Mouse (Mus musculus) lung, embryonic 15.5 days (tissue): ENCODE measurements around the gene Gnb1. TPM values are rescaled to one million over a fixed set of nuclear protein-coding genes. Genes with fewer than 3 reads are reported as not detected.
"Not testable (repeated sequence)": the region's sequence is repeated elsewhere in the genome, so short reads cannot be mapped to it uniquely, and the experiment has no call there.

Experiments
- ATAC-seq: fragments of 200-750 bp; cut with Nextera tagmentation; 2 replicates; pipeline ENCODE4 v1.8.0; 2017; ENCODE audit warnings: moderate number of reproducible peaks, borderline replicate concordance; ENCODE audit not compliant: low FRiP score, low TSS enrichment; ENCODE audit errors: extremely low read depth
- H3K27ac ChIP-seq: fragments of 300-500 bp; sonication (generic); 2 replicates; pipeline ENCODE4 v1.5.1; 2015; ENCODE audit warnings: moderate library complexity, mild to moderate bottlenecking, inconsistent platforms
- H3K27me3 ChIP-seq: fragments of 300-500 bp; sonication (generic); 2 replicates; pipeline ENCODE4 v1.6.1; 2015; ENCODE audit warnings: inconsistent platforms
- H3K36me3 ChIP-seq: fragments of 300-500 bp; sonication (generic); 2 replicates; pipeline ENCODE4 v1.6.1; 2015; ENCODE audit warnings: inconsistent platforms
- H3K4me1 ChIP-seq: fragments of 300-500 bp; sonication (generic); 2 replicates; pipeline ENCODE4 v1.6.1; 2015; ENCODE audit warnings: inconsistent platforms
- H3K4me2 ChIP-seq: fragments of 300-500 bp; sonication (generic); 2 replicates; pipeline ENCODE4 v1.6.1; 2015; ENCODE audit warnings: inconsistent platforms, mild to moderate bottlenecking, moderate library complexity
- H3K4me3 ChIP-seq: fragments of 300-500 bp; sonication (generic); 2 replicates; pipeline ENCODE4 v1.5.1; 2015; ENCODE audit warnings: mild to moderate bottlenecking, inconsistent platforms
- H3K9ac ChIP-seq: fragments of 300-500 bp; sonication (generic); 2 replicates; pipeline ENCODE4 v1.6.1; 2015; ENCODE audit warnings: inconsistent platforms
- H3K9me3 ChIP-seq: fragments of 300-500 bp; sonication (generic); 2 replicates; pipeline ENCODE4 v1.6.1; 2016; ENCODE audit warnings: inconsistent platforms
- WGBS: fragments of 180-500 bp; shearing (Covaris S2); methylation state at CpG from one replicate; pipeline ENCODE4 v1.1.7; 2015; 5-methylcytosine and 5-hydroxymethylcytosine counted together
- polyA plus RNA-seq: library from polyadenylated mRNA; unstranded; fragments of >200 nt; fragmentation: Nextera tagmentation; extraction: Ambion mirVana; gene quantifications from 2 replicates; pipeline ENCODE4 v1.2.1, GENCODE M21; 2015

The Gnb1 gene
- polyA plus RNA-seq, 1 experiment from 2014 or later: 527 TPM

GRCm38 (mm10) chr4:155570315-155570714 is 79.2 kb downstream of the Gnb1 start:
- not testable (repeated sequence) for H3K27me3 ChIP-seq, H3K27ac ChIP-seq, H3K4me1 ChIP-seq, H3K4me2 ChIP-seq, ATAC-seq, H3K9ac ChIP-seq, H3K4me3 ChIP-seq, H3K9me3 ChIP-seq, H3K36me3 ChIP-seq
- 93% methylated on average over 11 of the region's 11 CpGs for WGBS

- ATAC-seq: no peak
- H3K4me3 ChIP-seq: no peak overlapping the region
- WGBS: 67% methylated on average over 2 of the region's 2 CpGs
- H3K36me3 ChIP-seq: no peaks in the 10 kb centered on the region
- H3K27ac ChIP-seq: no peak overlapping the region
- no peaks in the 10 kb centered on the region for H3K4me1 ChIP-seq
- H3K4me2 ChIP-seq: no peak overlapping the region
- H3K9ac ChIP-seq: no peak overlapping the region
- H3K27me3 ChIP-seq: no peaks in the 10 kb centered on the region
- H3K9me3 ChIP-seq: no peaks in the 10 kb centered on the region
Measured at GRCm38 (mm10) chr4:155571442-155571841, 80.3 kb downstream of the Gnb1 start.

GRCm38 (mm10) chr4:155573155-155573554 is 82.0 kb downstream of the Gnb1 start:
- Histone ChIP-seq H3K4me2 (no peak overlapping the region), H3K27me3 (no peaks in the 10 kb centered on the region), H3K4me3 (no peak overlapping the region), H3K9me3 (no peaks in the 10 kb centered on the region), H3K27ac (no peak overlapping the region), H3K4me1 (no peaks in the 10 kb centered on the region), H3K9ac (no peak overlapping the region), H3K36me3 (peaks cover 8% of the 10 kb centered on the region; the same call in 1 of the 2 replicates)
- 90% methylated on average over 2 of the region's 2 CpGs for WGBS
- ATAC-seq: no peak

- Histone ChIP-seq H3K4me1 (no peaks in the 10 kb centered on the region), H3K36me3 (peaks cover 8% of the 10 kb centered on the region; the same call in 1 of the 2 replicates), H3K27me3 (no peaks in the 10 kb centered on the region), H3K4me3 (no peak overlapping the region), H3K4me2 (no peak overlapping the region), H3K9ac (no peak overlapping the region), H3K9me3 (no peaks in the 10 kb centered on the region), H3K27ac (no peak overlapping the region)
- ATAC-seq: no peak
- 91% methylated on average over 9 of the region's 9 CpGs for WGBS
Measured at GRCm38 (mm10) chr4:155573876-155574275, 82.7 kb downstream of the Gnb1 start.

GRCm38 (mm10) chr4:155574931-155575330 is 83.8 kb downstream of the Gnb1 start:
- WGBS: 83% methylated on average over 11 of the region's 11 CpGs

GRCm38 (mm10) chr4:155575521-155575920 is 84.4 kb downstream of the Gnb1 start:
- no peaks in the 10 kb centered on the region for H3K27me3 ChIP-seq
- no peak overlapping the region for H3K27ac ChIP-seq
- no peak overlapping the region for H3K9ac ChIP-seq
- WGBS: 90% methylated on average over 8 of the region's 8 CpGs
- H3K4me2 ChIP-seq: no peak overlapping the region
- no peak for ATAC-seq
- no peaks in the 10 kb centered on the region for H3K9me3 ChIP-seq
- no peak overlapping the region for H3K4me3 ChIP-seq
- no peaks in the 10 kb centered on the region for H3K4me1 ChIP-seq
- peaks cover 8% of the 10 kb centered on the region; the same call in 1 of the 2 replicates for H3K36me3 ChIP-seq

More at GRCm38 (mm10) chr4:155574931-155575330, 83.8 kb downstream of the Gnb1 start:
- no peak for ATAC-seq
- H3K4me1 ChIP-seq: no peaks in the 10 kb centered on the region
- no peak overlapping the region for H3K9ac ChIP-seq
- H3K27me3 ChIP-seq: no peaks in the 10 kb centered on the region
- H3K9me3 ChIP-seq: no peaks in the 10 kb centered on the region
- no peak overlapping the region for H3K4me2 ChIP-seq
- no peak overlapping the region for H3K27ac ChIP-seq
- peaks cover 8% of the 10 kb centered on the region; the same call in 1 of the 2 replicates for H3K36me3 ChIP-seq
- no peak overlapping the region for H3K4me3 ChIP-seq

GRCm38 (mm10) chr4:155577132-155577531 is 86.0 kb downstream of the Gnb1 start:
- Histone ChIP-seq H3K27ac (no peak overlapping the region), H3K4me1 (no peaks in the 10 kb centered on the region), H3K4me3 (no peak overlapping the region), H3K4me2 (no peak overlapping the region), H3K36me3 (peaks cover 9% of the 10 kb centered on the region), H3K9ac (no peak overlapping the region), H3K9me3 (no peaks in the 10 kb centered on the region), H3K27me3 (no peaks in the 10 kb centered on the region)
- WGBS: 89% methylated on average over 9 of the region's 9 CpGs
- no peak for ATAC-seq

GRCm38 (mm10) chr4:155577741-155578140 is 86.6 kb downstream of the Gnb1 start:
- Histone ChIP-seq H3K27me3 (no peaks in the 10 kb centered on the region), H3K9ac (no peak overlapping the region), H3K27ac (no peak overlapping the region), H3K9me3 (no peaks in the 10 kb centered on the region), H3K4me3 (no peak overlapping the region), H3K4me2 (no peak overlapping the region), H3K36me3 (peaks cover 15% of the 10 kb centered on the region), H3K4me1 (no peaks in the 10 kb centered on the region)
- ATAC-seq: no peak
- 72% methylated on average over 5 of the region's 5 CpGs for WGBS

GRCm38 (mm10) chr4:155578336-155579125 is 87.4 kb downstream of the Gnb1 start:
- Histone ChIP-seq H3K27ac (no peak overlapping the region), H3K4me2 (no peak overlapping the region), H3K27me3 (no peaks in the 10 kb centered on the region), H3K9me3 (no peaks in the 10 kb centered on the region), H3K36me3 (peaks cover 21% of the 10 kb centered on the region), H3K9ac (no peak overlapping the region), H3K4me3 (no peak overlapping the region), H3K4me1 (no peaks in the 10 kb centered on the region)
- 80% methylated on average over 7 of the region's 7 CpGs for WGBS
- ATAC-seq: no peak

- WGBS: 34% methylated on average over 1 of the region's 1 CpGs
- ATAC-seq: no peak
- Histone ChIP-seq H3K27ac (no peak overlapping the region), H3K4me3 (no peak overlapping the region), H3K4me1 (no peaks in the 10 kb centered on the region), H3K9me3 (no peaks in the 10 kb centered on the region), H3K27me3 (no peaks in the 10 kb centered on the region), H3K36me3 (peaks cover 40% of the 10 kb centered on the region), H3K4me2 (no peak overlapping the region), H3K9ac (no peak overlapping the region)
Measured at GRCm38 (mm10) chr4:155580420-155580819, 89.3 kb downstream of the Gnb1 start.

- Histone ChIP-seq H3K27ac (no peak overlapping the region), H3K4me3 (no peak overlapping the region), H3K4me1 (no peaks in the 10 kb centered on the region), H3K36me3 (peaks cover 51% of the 10 kb centered on the region), H3K27me3 (no peaks in the 10 kb centered on the region), H3K4me2 (no peak overlapping the region), H3K9me3 (no peaks in the 10 kb centered on the region), H3K9ac (no peak overlapping the region)
- 89% methylated on average over 6 of the region's 6 CpGs for WGBS
- ATAC-seq: no peak
Measured at GRCm38 (mm10) chr4:155582279-155582905, 91.2 kb downstream of the Gnb1 start.

GRCm38 (mm10) chr4:155589356-155589755 is 98.2 kb downstream of the Gnb1 start:
- no peak overlapping the region for H3K4me2 ChIP-seq
- H3K27ac ChIP-seq: no peak overlapping the region
- H3K9ac ChIP-seq: no peak overlapping the region
- no peaks in the 10 kb centered on the region for H3K4me1 ChIP-seq
- H3K27me3 ChIP-seq: no peaks in the 10 kb centered on the region
- H3K36me3 ChIP-seq: peaks cover 53% of the 10 kb centered on the region
- 91% methylated on average over 5 of the region's 5 CpGs for WGBS
- no peaks in the 10 kb centered on the region for H3K9me3 ChIP-seq
- no peak overlapping the region for H3K4me3 ChIP-seq
- ATAC-seq: no peak
